Mouse (Mus musculus): Measurements from ENCODE around the gene Nup210l.

- TF ChIP-seq CTCF (IDR thresholded peaks at IDR 0.05; ENCODE audit: extremely low read depth, insufficient read depth, low read length) = no peak
- TF ChIP-seq POLR2A (IDR thresholded peaks at IDR 0.05; ENCODE audit: extremely low read depth, insufficient read depth, low read length) = no peak
Observed at GRCm38 (mm10) chr3:90118132-90118790, 14.3 kb downstream of the Nup210l start.

All from cortical plate, adult 2 months (tissue).